Mouse (Mus musculus) fibroblast of lung, adult 2 months (primary cell): ENCODE measurements at regions not wholly inside any gene's neighbourhood (a gene's known extent, or its start where the extent isn't known, plus 50 kb on each side); places are given as distances from the start of the nearest gene placed in this dataset.

Experiments used
- DNase-seq: peaks from one replicate; pipeline ENCODE4 v3.0.0-alpha.2; 2011; ENCODE audit warnings: low read depth

DNA sequence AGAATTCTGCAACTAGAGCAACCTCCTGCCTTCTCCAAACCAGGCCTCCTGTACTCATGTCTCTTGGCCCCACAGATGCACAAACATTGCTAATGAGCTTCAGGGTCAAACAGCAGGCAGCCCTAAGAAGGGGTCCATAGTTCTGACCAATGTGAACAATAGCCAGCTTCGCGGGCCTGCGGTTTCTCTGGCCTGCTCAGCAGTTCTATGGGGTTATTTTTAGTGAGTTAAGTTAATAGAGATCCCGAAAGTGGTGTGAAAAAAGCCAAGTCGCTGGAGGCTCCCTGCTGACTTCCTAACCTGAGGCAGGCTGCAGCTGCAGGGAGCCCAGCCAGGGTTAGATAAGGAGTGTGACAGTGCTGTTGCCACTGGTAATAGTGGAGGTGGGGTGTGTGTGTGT is 106.6 kb downstream of the Pdcd6ip start:
- peak; percentile 18 for DNase-seq

DNA sequence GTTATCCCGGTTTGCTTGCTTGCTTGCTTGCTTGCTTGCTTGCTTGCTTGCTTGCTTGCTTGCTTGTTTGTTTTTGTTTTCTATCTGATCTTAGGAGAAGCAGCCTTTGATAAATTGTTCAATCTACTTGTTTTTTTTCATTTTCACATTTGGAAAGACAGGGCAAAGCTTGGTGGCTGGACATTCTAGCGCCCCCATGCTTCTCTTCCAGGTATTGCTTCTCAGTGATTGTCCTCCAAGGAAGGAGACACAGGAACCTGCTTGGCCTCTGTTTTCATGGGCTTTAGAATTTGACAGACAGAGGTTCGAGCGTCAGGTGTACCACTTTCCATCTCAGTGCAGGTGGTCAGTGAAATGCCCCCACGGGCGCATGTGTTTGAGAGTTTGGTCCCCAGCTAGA is 120.8 kb downstream of the Pdcd6ip start:
- no peak for DNase-seq

DNA sequence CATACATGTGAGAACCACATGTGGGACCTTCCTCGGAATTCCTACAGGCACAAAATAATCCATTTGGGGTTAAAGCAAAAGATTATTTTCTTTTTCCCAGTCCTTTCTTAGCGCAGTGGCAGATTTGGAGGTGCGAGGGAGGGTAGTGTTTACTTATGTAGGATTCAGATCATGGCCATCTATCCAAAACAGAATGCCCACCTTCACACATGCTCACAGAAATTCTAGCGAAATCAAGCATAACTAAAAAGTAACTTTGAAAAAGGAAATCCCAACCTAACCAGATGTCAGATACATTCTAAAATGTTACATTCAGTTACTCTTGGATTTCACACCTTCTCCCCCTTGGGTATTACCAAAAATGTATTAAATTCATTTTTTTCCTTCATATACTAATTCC is 121.6 kb downstream of the Pdcd6ip start:
- DNase-seq = no peak

DNA sequence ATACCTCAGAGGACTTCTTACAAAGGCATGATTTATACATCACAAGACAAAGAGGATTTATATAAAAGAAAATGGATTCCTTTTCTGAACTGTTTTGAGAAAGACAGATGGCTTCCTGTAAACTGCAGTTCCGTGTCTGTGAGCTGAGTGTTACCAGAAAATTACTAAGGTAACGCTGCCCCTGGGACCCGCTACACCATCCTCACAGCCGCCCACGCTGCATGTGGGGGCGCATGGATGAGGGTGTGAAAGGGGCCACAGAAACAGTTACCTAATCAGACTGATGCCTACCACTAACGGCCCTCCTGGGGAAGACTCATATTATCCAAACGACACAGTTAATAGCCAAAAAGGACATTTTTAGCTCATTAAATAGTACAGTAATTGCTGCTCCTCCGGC is 129.8 kb downstream of the Pdcd6ip start:
- no peak for DNase-seq

DNA sequence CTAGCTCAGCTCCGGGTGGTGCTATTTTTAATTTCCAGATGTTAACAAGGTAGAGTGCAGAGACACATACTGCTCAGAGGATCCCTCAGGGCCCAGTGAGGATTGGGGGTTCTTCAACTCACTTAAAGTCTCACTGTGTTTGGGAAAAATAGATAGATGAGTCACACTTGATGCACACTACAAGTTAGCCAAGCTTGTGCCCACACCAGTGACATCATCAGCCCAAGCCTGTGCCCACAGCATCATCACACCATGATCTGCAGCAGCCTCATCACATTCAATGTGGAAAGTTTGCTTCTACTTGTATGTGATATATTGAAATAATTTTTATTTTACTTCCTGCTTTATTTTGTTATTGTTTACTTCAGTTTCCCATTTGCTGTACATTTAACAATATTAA is 139.2 kb downstream of the Pdcd6ip start:
- no peak for DNase-seq

DNA sequence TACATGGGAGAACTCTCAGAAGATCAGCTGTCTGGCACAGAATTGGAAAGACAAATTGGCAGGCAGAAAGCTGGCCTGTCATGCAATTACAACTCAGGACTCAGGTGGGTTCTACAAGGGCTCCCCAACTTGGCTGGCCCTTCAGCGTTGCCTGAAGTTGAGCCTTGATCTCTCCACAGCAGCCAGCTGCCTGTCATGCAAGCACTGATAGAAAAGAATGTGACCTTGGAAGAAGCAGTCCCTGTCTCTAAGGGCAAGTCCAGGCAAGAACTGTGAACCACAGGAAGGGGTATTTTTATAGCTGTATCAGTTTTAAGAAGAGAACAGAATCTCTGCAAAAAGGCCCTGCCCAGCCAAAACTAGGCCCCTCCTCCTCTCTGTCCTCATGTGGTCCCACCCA is 140.4 kb downstream of the Pdcd6ip start:
- no peak for DNase-seq

- DNase-seq = no peak
These were observed 141.4 kb downstream of the Pdcd6ip start for GRCm38 (mm10) chr9:113566620-113567019.

DNA sequence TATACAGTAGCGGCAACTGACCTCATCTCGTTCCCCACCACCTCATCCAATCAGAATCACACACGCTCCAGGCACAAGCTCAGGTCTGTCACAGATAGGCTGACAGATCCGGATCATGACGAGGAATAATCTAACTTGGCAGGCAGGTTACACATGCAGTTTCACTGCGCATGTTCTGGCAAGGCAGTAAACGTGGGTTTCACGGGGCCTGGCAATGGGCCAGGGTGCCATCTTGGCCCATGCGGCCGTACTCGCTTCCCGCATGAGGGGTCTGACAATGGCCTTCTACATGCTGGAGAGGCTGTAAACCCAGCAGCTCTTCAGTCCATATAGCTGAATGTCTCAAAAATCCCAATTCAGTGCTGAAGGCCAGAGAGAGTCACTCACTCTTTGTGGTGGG is 154.1 kb downstream of the Pdcd6ip start:
- no peak for DNase-seq

DNA sequence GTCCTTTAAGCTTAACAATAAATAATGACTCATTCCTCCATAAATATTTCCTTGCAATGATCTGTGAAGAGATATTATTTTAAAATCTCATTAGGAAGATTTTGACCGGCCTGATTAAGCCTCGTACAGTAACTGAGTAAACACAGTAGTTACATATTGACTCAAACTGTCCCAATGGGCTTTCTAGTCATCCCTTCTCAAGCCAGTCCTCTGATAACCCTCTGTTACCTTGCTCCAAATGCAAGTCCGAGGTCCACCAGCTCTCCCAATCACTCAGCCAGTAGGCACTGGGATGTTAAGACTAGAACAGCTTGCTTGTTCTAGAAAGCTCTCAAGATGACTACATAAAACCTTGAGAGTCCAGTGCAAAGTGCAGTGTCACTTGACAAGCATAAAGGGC is 160.6 kb downstream of the Pdcd6ip start:
- no peak for DNase-seq

DNA sequence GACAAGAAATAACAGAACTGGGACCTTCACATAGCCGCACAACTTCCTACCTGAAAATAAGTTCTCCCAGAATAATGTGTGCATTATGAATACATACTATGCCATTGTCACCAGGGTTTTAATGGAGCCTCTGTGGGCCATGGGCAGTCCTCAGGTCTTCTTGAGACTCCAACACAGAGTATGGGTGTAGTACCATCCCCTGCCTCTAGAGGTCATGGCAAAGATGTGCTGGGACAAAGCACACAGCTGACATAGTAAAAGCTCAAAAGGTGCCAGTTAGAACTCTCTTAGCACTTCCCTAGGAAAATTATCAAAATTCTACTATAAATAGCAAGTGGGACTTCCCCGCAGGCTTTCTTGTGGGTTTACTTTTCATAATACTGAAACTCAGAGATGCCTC is 179.5 kb downstream of the Pdcd6ip start:
- DNase-seq = no peak

GRCm38 (mm10) chr9:113524307-113524706 is 183.8 kb downstream of the Pdcd6ip start:
- DNase-seq = no peak

DNA sequence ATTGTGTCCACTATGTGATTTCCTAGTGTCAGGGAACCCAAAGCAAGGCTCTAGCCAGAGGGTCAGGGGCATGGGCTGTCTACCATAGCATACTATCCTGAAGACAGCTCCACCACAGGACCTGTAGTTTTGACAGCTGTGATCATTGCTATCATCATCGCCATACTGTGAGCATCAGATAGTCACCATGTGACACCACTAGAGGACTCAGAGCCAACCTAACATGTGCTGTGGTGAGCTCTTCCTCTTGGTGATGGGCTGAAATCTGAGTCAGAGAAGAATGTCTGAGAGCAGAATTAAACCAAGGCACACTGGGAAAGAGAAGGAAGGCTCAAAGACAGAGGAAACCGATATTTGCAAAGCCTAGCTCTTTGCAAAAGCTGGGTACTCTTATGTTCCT is 184.9 kb downstream of the Pdcd6ip start:
- DNase-seq = no peak

DNA sequence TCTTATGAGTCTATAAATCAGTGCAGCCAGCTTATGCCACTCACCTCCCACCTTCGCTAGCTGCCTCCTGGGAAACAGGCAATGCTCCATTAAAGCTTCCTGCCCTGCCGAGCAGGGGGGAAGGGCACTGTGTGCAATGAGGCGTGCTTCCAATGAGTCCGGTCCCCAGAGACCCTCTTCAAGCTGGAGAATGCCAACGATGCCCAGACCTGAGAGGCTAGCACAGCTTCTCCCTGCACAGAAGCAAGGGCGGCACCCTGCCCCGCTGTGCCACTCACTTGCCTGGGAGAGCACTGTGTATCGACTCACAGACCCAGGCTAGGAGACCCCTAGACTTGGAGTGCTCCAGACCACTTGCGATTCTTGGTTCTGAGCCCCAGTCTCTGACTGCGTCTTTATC is 188.3 kb downstream of the Pdcd6ip start:
- no peak for DNase-seq

DNA sequence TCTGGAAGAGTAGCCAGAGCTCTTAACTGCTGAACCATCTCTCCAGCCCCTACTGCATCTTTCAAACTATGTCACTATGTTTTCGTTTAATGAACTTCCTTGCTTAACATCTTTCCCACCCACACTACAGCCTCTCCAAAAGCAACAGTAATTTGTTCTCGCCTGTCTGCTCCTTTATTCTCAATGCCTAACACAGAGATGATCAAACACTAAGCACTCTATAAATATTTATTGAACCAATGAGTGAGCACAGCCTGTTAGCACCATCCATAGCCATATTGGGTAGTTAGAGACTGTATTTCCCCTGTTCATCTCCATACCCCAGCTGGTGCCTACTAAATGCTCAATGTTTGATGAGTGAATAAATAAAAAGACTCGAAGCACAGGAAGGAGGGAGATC is 189.6 kb downstream of the Pdcd6ip start:
- no peak for DNase-seq

- DNase-seq = no peak
These were observed 190.3 kb downstream of the Pdcd6ip start for GRCm38 (mm10) chr9:113517756-113518155.

- DNase-seq = no peak
These were observed 192.4 kb downstream of the Pdcd6ip start for GRCm38 (mm10) chr9:113515703-113516020.

GRCm38 (mm10) chr9:113514846-113515702 is 193.0 kb downstream of the Pdcd6ip start:
- DNase-seq = no peak

- no peak for DNase-seq
These were observed 196.8 kb downstream of the Pdcd6ip start for GRCm38 (mm10) chr9:113511302-113511701.

DNA sequence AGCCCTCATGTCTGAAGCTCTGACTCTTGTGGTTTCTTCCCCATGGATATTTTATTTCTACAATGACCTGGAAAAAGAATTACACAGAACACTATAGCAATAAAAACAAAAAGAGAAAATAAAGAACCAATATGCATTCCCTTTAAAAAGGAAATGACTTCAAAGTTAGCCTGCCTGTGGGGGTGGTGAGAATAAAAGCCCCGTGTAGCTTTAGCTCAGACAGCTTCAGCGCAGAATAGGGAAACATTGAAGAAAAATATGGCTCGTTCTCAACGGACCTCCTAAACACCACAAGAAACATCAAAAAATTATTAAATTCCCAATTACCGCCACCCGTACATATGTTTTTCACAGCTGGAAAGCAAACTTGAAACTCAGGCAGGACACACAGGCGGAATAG is 198.7 kb downstream of the Pdcd6ip start:
- DNase-seq = no peak

DNA sequence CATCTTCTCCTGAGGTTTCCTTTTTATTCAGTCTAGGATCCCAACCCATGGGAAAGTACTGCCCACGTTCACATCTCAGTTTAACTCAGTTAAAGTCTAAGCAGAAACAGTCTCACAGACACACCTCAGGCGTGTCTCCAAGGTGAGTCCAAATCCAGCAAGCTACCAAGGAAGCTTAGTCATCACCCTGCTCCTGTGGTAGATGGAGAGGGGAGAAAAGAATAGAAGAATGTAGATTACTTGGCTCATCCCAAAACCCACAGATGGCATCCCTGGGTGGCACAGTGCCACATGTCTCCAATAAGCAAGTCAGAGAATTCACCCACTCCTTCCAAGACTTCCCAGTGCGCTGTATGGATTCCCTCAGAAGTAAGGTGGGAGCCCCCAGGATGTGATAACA is 199.2 kb downstream of the Pdcd6ip start:
- no peak for DNase-seq

- no peak for DNase-seq
These were observed 200.2 kb downstream of the Pdcd6ip start for GRCm38 (mm10) chr9:113507561-113508460.

- DNase-seq = no peak
These were observed 208.8 kb downstream of the Pdcd6ip start for GRCm38 (mm10) chr9:113499246-113499645.

DNA sequence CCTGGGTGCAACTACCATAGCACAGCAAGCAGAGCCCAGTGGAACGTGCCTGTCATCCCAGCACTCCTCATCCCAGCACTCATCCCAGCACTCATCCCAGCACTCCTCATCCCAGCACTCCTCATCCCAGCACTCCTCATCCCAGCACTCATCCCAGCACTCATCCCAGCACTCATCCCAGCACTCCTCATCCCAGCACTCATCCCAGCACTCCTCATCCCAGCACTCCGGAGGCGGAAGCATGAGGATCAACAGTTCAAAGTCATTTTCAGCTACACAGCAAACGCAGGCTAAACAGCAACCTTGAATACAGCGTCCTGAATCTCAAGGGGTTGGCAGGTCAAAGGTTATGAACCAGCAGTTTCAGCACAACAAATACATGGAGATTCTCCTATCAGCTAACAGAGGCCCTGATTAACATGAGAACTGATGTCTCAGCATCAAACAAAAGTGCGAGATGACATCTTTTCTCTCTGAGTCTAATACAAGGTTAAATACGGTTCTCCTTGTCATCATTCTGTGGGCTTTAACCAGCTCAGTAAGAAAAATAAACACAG is 211.8 kb downstream of the Pdcd6ip start:
- DNase-seq = no peak
